Mouse (Mus musculus): ENCODE results near the gene Sec63.

Gene Sec63

DNA sequence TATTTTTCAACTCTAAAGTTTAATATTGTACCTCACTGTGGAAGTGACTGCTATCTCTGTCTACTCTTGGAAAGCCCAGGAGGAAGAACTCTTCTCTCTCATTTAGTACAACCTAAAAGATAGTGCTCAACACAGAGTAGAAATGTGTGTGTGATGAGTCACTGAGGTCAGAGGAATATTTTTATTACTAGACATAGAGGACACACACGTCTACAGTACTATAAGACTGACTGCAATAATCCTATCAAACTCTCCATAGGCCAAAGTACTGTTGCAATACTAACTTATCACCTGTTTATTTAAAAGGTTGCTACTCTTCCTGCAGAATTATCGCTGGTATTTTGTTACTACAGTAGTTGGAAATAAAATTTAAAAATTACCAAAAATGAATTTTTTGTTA is 68.7 kb downstream of the Sec63 start:
- DNase-seq (ENCODE audit: low spot score in 2 of 2), result no peak

DNA sequence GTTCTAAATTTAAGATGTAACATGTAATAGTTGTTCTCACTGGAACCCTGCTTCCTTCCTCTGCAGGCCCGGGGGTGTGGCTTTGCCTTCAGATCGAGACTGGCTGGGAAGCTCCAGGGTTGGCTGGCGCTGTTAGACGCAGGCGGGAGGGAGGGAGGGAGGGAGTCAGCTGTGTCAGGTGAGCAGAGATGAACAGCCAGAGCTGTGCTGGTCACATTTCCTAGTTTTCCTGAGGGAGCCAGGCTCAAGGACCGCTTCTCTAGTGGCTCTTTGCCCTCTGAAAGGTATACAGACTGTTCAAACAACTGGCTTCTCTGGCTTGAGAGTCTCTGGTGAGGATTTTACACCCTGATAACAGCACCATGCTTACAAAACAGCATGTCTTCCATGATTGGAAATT is 69.1 kb downstream of the Sec63 start:
- DNase-seq (ENCODE audit: low spot score in 2 of 2), result peak in 1 of 2 experiments; percentile 58

DNA sequence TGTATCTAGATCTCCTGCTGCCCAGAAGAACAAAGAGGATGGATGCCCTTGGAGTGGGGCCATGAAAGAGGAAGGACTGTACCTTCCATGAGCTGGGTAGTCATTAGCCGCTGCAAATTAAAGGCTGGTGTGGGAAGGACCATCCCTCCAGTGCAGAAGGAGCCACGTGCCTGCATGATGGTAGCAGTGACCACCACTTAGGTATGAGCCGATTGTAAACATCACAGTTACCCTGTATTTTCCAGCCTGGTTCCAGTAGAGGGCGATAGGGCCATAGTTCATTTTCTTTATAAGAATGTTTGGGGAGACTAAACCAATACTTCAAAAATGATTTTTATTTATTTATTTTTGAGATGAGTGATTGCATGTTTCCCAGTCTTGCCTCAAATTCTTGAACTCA is 71.4 kb downstream of the Sec63 start:
- DNase-seq (ENCODE audit: low spot score in 2 of 2), result peak in 1 of 2 experiments; percentile 39

DNA sequence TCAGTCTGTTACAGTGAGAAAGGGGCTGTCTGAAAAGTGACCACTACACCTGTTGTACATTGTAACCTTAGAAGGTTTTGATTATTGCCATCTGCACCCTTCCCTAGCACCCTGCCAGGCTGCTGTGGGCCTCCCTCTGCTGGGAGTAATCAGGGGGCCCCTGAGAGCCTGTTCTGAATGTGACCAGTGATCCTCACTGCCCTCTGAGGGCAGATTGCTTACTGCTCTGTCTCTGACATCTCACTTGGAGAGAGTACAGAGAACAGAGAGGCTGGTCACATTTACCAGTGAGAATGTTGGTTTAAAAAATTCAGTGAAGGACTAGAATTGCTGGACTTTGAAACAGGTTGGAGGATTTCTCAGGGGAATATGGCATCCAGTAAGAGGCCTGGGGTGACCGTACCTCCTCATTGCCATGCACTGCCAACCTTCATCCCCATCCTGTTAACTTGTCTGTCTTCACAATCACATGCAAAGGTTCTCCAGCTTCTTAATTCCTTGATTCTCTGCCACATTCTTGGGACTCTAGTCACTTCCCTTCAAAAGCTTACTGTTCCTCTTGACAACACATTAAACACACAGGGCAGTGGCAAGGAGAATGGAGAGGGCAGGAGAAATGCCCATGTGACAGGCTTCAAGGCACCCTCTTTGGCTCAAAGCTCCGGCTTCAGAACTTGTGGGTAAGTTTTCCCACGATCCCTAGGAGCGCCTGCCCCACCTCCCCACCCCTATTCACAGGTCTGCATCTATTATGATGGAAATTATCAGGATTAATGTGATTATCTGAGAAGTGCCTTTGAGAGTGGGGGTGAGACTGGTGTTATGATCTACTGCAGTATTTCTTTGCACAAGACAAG is 72.8 kb downstream of the Sec63 start:
- peak in 1 of 2 experiments; percentile 49 for DNase-seq (ENCODE audit: low spot score in 2 of 2)

DNA sequence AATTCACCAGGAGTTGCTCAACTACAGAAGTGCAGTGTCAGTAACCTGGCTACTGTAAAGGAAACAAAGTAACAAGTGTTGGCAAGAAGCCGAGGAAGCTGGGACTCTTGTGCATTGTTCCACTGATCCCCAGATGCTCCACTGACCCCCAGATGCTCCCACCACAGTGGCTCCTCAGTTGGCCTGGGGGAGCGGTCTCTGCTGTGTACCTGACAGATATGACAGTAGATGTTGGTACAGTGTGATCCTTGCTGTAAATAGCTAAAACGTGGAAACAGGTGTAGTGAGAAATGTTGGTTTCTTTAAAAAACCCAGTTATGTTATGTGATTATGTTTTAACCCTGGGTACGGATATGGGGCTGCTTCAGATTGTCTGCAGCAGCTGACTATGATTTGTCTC is 76.8 kb downstream of the Sec63 start:
- no peak for DNase-seq (ENCODE audit: low spot score in 2 of 2)

DNA sequence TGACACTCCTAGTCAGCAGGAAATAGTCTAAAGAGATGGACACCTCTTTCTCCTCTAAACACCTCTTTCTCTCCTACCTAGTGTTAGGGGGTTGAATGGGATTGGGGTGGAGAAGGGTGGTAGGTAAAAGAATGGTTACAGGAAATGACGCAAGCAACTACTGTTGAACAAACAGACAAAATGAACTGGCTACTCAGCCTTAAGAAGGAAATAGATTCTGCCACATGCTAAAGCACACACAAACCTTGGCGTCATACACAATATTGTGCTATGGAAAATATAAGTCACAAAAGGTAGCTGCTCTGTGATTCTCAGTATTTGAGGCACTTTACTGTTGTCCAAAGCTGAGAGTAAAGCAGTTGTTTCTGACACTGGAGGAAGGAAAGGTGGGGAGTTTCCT is 77.4 kb downstream of the Sec63 start:
- DNase-seq (ENCODE audit: low spot score in 2 of 2), result no peak

DNA sequence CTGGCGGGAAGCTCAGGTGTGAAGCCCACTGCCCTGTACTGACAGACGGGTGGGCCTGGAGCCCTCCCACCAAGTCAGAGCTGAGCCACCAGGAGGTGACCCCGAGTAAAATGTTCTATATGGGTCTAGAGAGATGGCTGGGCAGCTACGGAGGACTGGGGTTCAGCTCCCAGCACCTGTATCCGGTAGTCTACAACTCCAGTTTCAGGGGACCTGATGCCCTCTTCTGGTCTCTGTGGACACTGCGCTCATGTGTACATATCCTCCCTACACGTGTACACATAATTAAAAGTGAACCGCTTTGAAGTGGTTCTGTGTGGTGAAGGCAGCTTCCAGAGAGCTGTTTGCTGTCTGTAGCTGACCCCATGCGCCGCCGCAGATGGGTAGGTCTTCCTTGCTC is 78.7 kb downstream of the Sec63 start:
- no peak for DNase-seq (ENCODE audit: low spot score in 2 of 2)

DNA sequence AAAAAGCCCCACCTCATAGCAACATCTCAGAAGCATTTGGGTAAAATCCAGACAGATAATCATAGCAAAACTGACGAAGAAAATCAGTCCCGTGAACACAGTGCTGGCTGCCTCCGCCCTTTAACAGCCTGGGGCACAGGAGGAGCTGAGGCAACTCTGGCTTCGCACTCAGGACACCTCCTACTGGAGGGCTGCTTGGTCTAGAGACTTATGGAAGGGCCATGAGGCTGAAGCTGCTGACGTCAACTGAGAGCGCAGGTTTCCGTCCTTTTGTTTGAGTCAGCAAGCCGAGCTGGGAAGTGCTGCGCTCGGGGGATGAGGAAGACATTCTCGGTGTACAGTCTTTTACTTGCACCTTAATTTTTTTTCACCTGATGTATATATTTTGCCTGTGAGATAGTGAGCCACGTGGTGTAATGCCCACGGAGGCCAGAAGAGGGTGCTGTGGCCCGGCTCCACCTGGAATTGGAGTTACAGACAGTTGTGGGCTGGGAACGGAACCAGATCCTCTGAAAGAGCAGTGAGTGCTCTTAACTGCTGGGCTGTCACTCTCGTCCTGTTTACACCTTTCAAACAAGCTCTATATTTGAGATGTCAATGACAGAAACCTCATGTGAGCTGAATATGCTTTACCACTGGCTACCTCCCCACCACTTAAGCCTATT is 80.4 kb downstream of the Sec63 start:
- peak in 1 of 2 experiments; percentile 71 for DNase-seq (ENCODE audit: low spot score in 2 of 2)

DNA sequence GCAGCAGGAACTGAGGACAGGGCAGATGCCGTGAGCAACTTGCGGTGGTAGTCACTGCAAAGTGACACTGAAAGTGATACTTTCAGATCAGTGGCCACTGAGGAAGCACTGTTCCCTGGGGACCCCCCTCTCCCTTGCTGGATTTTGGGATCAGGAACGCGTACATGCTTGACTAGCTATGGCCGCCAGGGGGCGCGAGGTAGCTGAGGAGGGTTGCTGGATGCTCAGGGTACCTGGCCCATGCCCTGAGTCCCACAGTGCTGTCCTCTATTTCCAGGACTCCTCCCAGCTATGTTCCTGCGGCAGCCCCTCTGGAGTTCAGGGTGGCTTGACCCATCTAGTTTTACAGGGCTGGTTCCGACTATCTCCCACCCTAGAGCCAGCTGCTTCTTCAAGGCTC is 81.1 kb downstream of the Sec63 start:
- DNase-seq (ENCODE audit: low spot score in 2 of 2), result peak; percentile 60 to 88

DNA sequence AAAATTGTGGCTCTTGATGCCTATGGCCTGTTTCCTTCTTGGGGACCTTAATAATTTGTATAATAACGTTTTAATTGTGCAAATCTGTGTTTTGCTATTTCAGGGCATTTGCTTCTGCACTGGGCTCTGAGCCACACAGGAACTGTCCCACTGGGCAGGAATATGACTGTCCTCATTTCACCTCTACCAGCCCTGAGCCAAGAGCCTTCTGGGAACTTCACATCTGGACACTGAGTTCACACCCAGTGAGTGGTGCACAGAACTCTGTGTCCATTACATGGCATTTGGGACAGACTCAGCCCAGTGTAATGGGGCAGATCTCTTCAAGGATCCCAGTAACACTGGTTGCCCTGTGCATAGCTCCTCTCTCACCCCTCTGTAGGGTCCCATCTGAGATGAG is 82.1 kb downstream of the Sec63 start:
- DNase-seq (ENCODE audit: low spot score in 2 of 2), result no peak

DNA sequence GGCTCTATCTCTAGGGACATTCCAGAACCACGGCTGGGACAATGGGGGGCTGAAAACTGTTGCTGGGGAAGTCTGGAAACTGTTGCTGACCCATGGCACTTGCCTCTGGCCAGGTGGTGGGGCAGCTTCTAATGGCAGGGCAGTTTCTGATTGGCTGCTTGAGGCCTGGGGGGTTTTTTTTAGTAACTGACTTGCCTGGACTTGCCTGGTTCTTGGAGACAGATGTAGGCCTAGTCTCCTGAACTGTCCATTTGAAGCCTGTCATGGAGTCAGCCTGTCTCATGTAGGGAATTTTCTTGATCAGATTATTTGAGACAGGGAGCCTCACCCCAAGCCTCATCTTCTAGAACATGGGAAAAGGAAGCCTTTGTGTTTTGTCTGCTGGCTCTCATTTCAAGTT is 84.2 kb downstream of the Sec63 start:
- no peak for DNase-seq (ENCODE audit: low spot score in 2 of 2)

DNA sequence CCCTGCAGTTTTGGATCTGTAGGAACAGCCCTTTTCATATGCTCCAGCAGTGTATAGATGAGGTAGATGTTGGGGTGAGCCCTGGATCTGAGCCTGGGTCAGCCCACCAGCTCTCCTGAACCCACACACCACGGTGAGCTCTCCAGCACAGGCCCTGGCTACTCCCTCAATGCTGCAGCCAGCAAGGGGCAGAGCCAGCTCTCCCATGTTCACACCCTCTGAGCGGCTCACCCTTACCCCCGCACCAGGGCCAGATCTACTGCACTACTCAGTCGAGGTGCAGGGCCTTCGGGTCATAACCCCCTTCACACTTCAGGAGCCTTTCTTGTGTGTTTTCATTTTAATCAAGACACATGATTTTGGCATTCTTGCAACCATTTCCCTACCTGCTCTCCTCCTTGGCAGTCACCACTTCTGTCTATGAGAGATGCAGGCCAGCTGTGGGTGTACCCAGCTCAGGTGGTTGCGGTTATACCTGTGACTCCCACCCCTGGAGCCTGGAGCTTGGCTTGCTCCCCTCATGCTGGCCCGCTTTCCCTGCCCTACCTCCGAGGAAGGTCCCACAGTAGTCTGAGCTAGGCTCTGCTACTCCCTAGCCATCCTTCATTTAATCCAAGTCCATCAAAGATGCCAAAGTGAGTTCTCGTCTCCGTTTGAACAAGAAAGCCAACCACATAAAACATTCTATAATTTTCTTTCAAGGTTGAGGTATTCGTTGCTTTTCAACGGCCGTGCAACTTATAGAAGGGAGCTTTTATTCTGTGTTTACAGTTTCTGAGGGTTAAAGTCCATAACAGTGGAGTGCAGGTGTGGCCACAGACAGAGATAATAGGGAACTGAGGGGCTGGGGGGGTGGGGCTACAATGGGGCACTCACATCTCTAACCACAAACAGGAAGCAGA is 87.1 kb downstream of the Sec63 start:
- DNase-seq (ENCODE audit: low spot score in 2 of 2), result no peak

DNA sequence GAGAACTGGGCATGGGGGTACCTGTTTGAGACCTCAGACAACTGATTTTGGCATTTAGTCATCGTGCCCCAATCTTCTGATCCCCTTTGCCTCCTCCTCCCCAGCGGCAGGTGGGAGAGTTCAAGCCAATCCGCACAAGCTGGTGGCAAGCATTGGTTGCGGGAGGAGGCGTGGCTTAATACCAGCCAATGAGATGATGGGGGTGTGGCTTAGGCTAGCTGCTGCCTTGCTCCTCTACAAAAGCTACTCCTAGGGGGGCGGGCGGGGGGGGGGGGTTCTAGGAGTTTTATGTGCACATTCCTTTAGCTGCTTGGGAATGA is 87.7 kb downstream of the Sec63 start:
- no peak for DNase-seq (ENCODE audit: low spot score in 2 of 2)

DNA sequence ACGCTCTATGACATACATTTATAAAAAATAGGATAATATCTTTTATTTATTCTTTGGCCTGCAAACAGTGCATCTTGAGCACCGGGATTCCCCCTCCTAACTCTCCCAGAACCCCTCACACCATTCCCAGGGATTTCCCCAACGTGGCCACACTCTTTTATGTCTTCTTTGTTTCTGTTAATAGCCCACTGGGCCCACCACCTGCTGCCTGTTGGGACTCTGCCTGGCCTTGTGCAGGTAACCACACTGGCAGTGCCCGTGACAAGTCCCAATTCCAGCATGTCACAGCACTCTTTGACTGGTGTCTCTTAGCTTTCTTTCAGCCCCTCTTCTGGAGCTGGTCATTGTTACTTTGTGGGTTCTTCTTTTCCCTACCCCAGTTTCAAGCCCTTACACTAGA is 93.5 kb downstream of the Sec63 start:
- no peak for DNase-seq (ENCODE audit: low spot score in 2 of 2)

DNA sequence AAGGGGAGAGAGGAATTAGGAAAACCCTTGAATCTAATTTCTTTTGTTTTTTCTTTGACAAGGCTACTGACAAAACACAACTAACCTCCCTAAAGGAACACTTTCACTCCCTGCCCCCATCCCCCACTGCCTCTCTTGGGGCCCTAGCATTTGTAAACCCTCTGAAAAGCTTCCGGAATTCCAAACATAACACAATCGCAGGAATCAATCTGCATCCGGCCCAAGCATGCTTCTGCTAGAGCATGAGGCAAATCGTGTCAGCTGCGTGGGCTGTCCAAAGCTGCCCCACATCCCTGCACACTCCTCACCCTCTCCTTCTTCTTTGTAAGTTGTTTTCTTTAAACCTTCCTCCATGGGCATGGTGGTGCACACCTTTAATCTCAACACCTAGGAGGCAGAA is 94.0 kb downstream of the Sec63 start:
- DNase-seq (ENCODE audit: low spot score in 2 of 2), result no peak

DNA sequence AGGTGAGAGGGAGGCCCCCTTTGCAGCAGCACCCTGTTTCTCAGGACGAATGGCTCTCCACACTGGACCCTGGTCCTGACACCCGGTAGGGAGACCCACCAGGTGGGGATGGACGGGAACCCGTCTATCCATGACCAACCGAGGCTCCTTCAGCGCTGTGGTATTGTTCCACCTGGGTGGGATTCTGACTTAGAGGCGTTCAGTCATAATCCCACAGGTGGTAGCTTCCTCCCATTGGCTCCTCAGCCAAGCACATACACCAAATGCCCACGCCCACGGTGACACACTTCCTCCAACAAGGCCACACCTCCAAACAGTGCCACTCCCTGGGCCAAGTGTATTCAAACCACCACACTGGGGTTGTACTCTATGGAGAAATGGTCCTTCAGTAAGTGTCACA is 95.3 kb downstream of the Sec63 start:
- no peak for DNase-seq (ENCODE audit: low spot score in 2 of 2)

DNA sequence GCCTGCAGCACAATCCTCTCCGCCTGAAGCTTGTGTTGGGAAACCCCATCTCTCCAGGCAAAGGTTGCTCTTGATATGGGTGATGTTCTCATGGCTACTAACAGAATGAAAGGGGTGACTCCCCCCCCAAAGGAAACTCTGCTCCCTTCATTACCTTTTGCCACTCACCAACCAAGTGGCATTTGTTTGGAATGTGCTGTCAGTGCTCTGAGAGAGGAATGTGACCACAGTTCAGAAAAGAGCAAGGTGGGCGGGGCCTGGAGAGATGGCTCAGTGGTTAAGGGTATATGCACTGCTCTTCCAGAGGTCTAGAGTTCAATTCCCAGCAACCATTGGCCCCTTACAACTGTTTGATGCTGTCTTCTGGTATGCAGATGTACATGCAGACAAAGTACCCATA is 95.7 kb downstream of the Sec63 start:
- DNase-seq (ENCODE audit: low spot score in 2 of 2), result no peak

DNA sequence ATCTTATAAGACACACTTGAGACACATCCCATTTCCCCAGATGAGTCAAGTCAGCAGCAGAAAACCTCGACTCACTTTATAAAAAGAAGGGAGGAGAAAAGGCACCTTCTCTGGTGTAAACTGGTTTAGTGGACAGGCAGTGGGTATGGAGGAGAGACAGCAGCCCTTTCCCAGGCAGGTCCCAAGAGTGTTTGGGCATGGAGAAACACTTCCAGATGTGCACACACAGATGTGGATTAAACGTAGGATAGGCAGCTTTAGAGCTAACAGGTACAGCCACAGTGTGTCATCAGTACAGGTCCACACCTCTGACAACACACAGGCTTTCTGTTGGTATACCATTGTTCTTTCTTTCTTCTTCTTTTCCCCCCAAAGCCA is 98.5 kb downstream of the Sec63 start:
- no peak for DNase-seq (ENCODE audit: low spot score in 2 of 2)

DNA sequence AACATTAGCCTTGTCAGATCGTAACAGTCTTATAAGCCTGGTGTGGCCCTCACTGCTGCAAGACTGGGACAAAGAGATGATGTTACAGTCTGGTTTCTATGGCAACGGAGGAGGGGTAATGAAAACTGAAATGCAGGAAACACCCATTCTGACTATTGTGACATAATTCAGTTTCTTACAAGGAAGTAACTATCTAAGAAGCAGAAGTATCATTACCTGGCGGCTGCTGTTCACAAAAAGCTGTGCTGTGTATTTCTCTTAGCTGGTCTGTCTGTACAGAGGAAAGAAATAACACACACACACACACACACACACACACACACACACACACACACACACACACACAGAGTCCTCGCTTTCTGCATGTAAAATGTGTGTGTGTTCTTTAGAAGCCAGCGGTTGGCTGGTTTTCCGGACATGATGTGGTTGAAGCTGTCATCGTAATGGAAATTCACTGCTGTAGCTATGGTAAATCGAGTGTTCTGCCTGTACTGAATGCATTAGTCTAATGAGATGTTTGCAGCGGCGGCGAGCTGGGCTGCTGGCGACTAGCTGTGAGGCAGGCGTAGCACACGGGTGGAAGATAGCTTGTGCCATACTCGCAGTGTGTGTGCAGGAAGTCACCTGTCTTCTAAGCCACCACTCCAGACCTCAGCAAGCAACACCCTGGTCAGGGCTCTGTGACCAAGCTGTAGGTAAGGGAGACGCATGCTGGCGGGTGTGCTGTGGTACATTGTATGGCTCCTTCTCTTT is 99.0 kb downstream of the Sec63 start, which contains the start of gene Scml4:
TSS of gene Scml4 (plus strand) at position 212 of the 753 bp plus-strand sequence.
- peak; percentile 44 to 71 for DNase-seq (ENCODE audit: low spot score in 2 of 2)

DNA sequence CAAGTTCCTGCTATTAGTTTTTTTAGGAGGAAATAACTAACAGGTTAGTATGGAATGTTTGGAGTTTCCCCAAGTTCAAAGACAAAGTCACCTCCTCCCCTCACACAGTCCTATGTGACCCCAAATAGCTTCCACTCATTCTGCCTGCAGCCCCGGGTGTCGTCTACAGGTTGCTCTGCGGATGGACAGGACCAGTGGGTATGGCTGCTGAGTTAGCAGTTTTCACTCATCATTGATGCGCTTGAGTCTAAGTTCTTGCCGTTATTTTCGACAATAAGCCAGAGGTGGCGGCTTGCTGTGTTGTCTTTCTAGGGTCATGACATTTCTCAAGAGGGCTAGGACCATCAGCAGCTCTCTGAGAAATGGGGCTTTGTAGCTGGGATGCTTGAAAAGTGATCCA is 100.2 kb downstream of the Sec63 start:
- DNase-seq (ENCODE audit: low spot score in 2 of 2), result no peak

DNA sequence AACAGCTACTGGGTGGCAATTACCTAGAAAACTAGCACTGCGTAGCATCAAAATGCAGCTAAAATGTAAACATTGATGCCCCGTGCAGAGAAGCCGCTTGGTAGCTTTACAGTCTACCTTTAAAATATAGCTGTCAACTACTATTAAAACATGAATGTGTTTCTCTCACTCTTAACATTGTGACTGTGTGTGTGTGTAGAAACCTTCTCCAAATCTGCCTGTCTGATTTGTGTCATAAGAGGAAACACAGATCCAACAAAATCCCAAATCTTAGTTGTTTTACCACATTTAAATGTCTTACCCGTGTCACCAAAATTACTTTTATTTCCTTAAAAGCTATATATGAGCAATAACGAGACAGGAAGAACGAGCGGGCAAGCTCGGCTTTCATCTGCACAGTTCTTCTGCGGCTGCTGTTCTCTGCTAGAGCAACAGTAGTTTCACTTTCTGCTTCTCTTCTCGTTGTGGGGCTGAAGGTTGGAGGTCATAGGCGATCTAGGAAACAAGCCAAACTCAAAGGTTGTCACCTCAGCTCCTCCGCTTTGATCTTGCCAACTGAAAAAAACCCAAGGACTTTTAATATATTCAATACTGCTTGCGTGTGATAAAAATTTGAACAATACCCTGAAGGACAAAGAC is 100.9 kb downstream of the Sec63 start:
- DNase-seq (ENCODE audit: low spot score in 2 of 2), result peak in 1 of 2 experiments; percentile 33
